Mouse (Mus musculus) brown adipose tissue, adult 24 weeks (tissue): ENCODE measurements around the gene Natd1. TPM values are rescaled to one million over a fixed set of nuclear protein-coding genes. Genes with fewer than 3 reads are reported as not detected.

Source experiments
- H3K27ac ChIP-seq: fragments of 200-500 bp; replicated peaks from 2 replicates; pipeline ENCODE4 v1.5.1; 2012; ENCODE audit warnings: low read depth, mild to moderate bottlenecking, low read length
- H3K4me1 ChIP-seq: fragments of 200-500 bp; 2 replicates; pipeline ENCODE4 v1.6.1; 2012; ENCODE audit warnings: low read length, mixed read lengths; ENCODE audit not compliant: control insufficient read depth, insufficient read depth, insufficient read length
- H3K4me3 ChIP-seq: fragments of 200-500 bp; 2 replicates; pipeline ENCODE4 v1.5.1; 2012; ENCODE audit warnings: low read depth, mild to moderate bottlenecking, low read length, moderate library complexity; ENCODE audit not compliant: insufficient read depth
- polyA plus RNA-seq: library from polyadenylated mRNA; stranded (reverse); fragments of >200 nt; gene quantifications from 2 replicates; pipeline ENCODE4 v1.2.4, GENCODE M21; 2012; ENCODE audit not compliant: missing spikeins, insufficient read depth, insufficient read length

Gene Natd1
- polyA plus RNA-seq = 8.6 and 11.2 TPM in 2 replicates

GRCm38 (mm10) chr11:60914491-60914890, at the start of gene Natd1:
Gene Natd1 (minus strand): TSS chr11:60914750.
- H3K4me1 ChIP-seq = peaks cover 9% of the 10 kb centered on the region
- peak within 1 kb of the TSS; percentile 91 for H3K4me3 ChIP-seq
- peak within 1 kb of the TSS; percentile 54 for H3K27ac ChIP-seq

GRCm38 (mm10) chr11:60962709-60963108, 48.2 kb upstream of the Natd1 start:
- Histone ChIP-seq H3K4me1 (no peaks in the 10 kb centered on the region), H3K4me3 (no peak overlapping the region), H3K27ac (no peak overlapping the region)

GRCm38 (mm10) chr11:60961176-60961575, 46.6 kb upstream of the Natd1 start:
- H3K27ac ChIP-seq = no peak overlapping the region
- no peaks in the 10 kb centered on the region for H3K4me1 ChIP-seq
- no peak overlapping the region for H3K4me3 ChIP-seq

GRCm38 (mm10) chr11:60958948-60959347, 44.4 kb upstream of the Natd1 start:
- Histone ChIP-seq H3K27ac (no peak overlapping the region), H3K4me3 (no peak overlapping the region), H3K4me1 (no peaks in the 10 kb centered on the region)

- Histone ChIP-seq H3K27ac (no peak overlapping the region), H3K4me3 (no peak overlapping the region), H3K4me1 (no peaks in the 10 kb centered on the region)
These were observed 41.3 kb upstream of the Natd1 start for GRCm38 (mm10) chr11:60955621-60956383.

- H3K4me1 ChIP-seq = no peaks in the 10 kb centered on the region
- no peak overlapping the region for H3K27ac ChIP-seq
- no peak overlapping the region for H3K4me3 ChIP-seq
These were observed 39.9 kb upstream of the Natd1 start for GRCm38 (mm10) chr11:60954255-60955104.

GRCm38 (mm10) chr11:60953803-60954202, 39.3 kb upstream of the Natd1 start:
- Histone ChIP-seq H3K4me1 (no peaks in the 10 kb centered on the region), H3K27ac (no peak overlapping the region), H3K4me3 (no peak overlapping the region)

GRCm38 (mm10) chr11:60952986-60953385, 38.4 kb upstream of the Natd1 start:
- Histone ChIP-seq H3K4me1 (no peaks in the 10 kb centered on the region), H3K27ac (no peak overlapping the region), H3K4me3 (no peak overlapping the region)

- Histone ChIP-seq H3K4me1 (no peaks in the 10 kb centered on the region), H3K4me3 (no peak overlapping the region), H3K27ac (no peak overlapping the region)
These were observed 37.8 kb upstream of the Natd1 start for GRCm38 (mm10) chr11:60952362-60952761.

GRCm38 (mm10) chr11:60951896-60952295, 37.3 kb upstream of the Natd1 start:
- Histone ChIP-seq H3K4me3 (no peak overlapping the region), H3K27ac (no peak overlapping the region), H3K4me1 (no peaks in the 10 kb centered on the region)

- no peak overlapping the region for H3K27ac ChIP-seq
- no peaks in the 10 kb centered on the region; the same call in 1 of the 2 replicates for H3K4me1 ChIP-seq
- H3K4me3 ChIP-seq = no peak overlapping the region
These were observed 30.5 kb upstream of the Natd1 start for GRCm38 (mm10) chr11:60945003-60945402.

- H3K4me3 ChIP-seq = no peak overlapping the region
- H3K4me1 ChIP-seq = no peaks in the 10 kb centered on the region; the same call in 1 of the 2 replicates
- no peak overlapping the region for H3K27ac ChIP-seq
These were observed 27.9 kb upstream of the Natd1 start for GRCm38 (mm10) chr11:60942263-60943015.

- no peak overlapping the region for H3K27ac ChIP-seq
- peaks cover 7% of the 10 kb centered on the region for H3K4me1 ChIP-seq
- H3K4me3 ChIP-seq = no peak overlapping the region
These were observed 26.8 kb upstream of the Natd1 start for GRCm38 (mm10) chr11:60941370-60941769.

GRCm38 (mm10) chr11:60940501-60940900, 26.0 kb upstream of the Natd1 start:
- H3K27ac ChIP-seq = no peak overlapping the region
- peaks cover 15% of the 10 kb centered on the region for H3K4me1 ChIP-seq

GRCm38 (mm10) chr11:60939487-60939886, 24.9 kb upstream of the Natd1 start:
- Histone ChIP-seq H3K4me1 (peaks cover 23% of the 10 kb centered on the region), H3K4me3 (no peak overlapping the region), H3K27ac (no peak overlapping the region)

More at GRCm38 (mm10) chr11:60940501-60940900, 26.0 kb upstream of the Natd1 start:
- no peak overlapping the region for H3K4me3 ChIP-seq
